Mouse (Mus musculus) thymus, postnatal 14 days (tissue): ENCODE measurements at regions not wholly inside any gene's neighbourhood (a gene's known extent, or its start where the extent isn't known, plus 50 kb on each side); places are given as distances from the start of the nearest gene placed in this dataset.

Experiments used
- DNase-seq: peaks from one replicate; pipeline ENCODE4 v3.0.0; 2021

DNA sequence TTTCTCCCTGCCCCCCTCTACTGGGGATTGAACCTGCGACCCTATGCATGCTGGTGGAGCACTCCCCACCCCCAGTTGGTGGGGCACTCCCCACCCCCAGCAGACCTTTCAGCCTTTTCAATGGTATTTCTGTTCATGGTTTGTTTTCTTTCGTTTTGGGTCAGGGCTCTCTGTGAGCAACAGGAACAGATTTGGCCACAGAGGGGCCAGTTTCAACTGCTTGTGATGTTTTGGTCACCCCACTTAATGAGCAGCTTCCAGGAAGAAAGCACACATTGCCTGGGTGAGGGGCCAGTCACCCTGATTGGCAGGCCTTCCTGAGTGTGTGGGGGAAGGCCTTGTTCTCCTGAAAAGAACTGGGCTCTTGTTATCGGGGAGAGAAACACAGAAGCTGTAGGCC lies 71.5 kb upstream of the Sulf2 start:
- no peak for DNase-seq

DNA sequence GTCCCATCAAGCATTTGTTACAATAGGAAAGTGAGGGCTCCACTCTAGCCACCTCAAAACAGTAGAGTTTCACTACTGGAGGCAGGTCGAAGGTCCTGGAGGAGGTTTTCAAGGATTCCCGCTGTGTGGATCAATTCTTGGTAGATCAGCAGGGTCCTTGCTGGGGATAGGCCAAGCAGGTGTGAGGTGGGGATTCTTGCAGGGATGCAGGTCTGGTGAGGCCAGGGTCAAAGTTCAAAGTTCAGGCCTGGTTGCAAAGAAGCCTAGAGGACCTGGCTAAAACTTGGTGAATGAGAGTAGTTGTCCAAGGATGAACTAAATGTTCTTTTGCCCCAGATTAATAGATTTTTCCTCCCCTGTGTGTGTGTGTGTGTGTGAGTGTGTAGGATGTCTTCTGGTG lies 70.9 kb upstream of the Sulf2 start:
- no peak for DNase-seq

DNA sequence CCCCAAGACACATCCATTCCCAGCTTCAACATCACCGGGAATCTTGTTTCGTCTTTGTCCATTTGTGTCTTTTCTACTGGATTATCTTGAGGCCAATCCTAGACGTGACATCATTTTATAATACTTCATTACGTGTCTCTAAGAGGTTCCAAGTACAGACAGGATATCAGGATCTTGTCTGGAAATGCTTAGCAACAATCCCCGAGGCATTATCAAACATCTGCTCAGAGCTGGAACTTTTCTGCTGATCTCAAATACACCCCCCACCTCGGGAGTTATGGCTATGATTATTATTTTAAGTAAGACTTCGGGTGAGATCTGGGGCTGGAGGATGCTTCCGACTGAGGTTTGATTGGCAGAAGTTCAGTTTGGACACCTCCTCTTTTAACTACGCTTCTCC lies 69.9 kb upstream of the Sulf2 start:
- DNase-seq = no peak

DNA sequence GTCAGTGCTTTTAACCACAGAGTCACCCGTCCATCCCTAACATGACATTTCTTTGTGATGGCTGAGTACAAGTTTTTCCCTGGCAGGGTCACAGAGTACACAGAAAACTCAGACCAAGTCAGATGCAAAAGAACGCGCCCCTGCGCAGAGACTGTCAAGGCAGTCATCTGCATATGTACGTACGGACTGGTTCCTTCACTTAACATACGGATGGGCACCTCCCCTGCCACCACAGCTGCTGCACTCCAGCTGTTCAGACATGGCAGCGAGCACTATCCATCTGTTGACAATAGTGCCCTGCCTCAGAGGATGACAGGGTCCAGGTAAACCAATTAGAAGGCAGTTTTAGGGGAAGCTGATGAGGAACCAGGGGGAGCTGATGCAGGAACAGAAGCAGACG lies 63.3 kb upstream of the Sulf2 start:
- DNase-seq = no peak

DNA sequence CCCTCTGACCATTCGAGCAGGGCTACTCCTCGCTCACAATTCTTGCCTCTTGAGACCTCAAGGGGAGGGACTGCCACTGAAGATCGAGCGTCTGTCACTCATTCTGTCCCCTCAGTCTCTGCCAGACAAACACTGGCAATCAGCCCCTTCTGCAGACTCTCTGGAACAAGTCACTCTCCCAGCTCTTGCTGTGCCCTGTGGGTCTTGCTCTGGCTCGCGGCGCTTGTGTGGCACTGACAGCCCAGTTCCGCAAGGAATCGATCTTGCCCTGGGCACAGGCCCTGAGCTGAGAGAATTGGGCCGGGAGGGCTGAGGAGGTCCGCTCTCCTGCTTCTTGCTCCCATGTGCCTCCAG lies 61.0 kb upstream of the Sulf2 start:
- no peak for DNase-seq

DNA sequence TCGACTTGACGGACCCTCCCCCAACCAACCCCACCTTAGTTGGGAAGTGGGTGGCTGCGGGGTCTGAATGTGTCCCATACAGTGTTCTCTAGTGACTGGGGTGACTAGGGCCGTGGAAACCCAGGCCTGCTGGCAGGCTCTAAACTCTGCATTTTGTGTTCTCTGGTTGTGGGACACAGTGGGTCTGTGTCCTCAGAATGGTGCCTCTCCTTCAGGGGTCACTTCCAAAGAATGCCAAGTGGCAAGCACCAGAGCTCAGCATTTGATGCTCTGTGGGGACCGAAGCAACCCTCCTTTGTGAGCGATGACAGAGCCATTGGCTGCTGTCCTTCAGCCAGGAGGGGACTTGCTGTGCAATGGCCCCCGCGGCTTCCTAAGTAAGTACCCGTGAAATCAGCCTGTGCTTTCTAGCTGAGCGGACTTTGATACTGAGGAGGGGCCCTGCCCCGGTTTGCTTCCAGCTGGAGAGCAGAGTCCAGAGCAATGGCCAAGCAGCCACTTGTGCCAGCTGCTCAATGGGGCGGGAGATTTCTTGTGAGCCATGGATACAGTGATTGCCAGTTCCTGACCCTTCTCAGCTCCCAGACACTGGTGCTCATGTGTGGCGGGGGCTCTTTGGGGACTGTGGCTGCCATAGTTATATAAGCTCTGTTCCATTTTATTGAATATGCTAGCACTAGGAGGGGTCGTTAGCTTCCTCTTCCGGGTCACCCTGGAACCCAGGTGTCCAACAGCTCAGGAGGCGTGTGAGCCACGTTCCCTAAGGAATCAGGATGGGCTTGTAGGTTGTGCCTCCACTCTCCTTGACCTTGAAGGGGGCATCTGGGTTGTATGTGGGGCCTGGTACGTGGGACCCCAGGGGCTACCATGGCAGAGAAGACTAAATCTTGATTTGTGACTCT lies 60.4 kb upstream of the Sulf2 start:
- no peak for DNase-seq

DNA sequence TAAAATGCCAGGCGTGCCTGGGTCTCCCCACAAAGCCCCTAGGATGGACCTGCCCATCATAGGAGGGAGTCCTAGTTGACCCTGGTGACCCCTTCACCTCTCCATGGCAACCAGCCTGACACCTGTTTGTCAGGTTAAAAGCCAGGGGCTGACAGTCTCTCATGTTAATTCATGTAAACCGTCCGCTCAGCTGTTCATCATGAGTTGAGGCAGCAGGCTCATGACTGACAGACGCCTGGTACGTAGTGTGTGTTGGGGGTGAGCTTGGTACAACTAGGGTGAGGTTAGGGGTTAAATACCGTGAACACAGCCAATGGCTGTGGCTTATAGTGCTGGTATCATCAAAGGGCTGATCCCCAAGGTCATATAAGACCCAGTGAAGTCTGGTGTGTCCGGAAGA lies 59.7 kb upstream of the Sulf2 start:
- no peak for DNase-seq

DNA sequence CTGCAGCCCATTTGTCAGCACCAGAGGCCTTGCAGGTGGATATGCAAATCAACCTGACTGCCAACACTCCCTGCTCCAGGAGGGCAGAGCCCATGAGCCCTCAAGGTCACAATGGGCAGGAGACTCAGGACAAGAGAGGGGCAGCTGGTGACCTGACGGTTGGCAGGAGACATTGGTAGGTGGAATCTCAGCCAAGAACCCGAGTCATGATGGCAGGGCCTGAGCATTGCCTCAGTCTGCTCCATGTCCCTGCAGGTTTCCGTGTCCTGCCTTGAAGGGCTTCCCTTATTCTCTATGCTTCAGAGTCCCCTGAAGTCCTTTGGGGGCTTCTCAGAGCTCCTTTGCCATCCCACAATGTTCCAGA lies 51.7 kb upstream of the Sulf2 start:
- DNase-seq = no peak

DNA sequence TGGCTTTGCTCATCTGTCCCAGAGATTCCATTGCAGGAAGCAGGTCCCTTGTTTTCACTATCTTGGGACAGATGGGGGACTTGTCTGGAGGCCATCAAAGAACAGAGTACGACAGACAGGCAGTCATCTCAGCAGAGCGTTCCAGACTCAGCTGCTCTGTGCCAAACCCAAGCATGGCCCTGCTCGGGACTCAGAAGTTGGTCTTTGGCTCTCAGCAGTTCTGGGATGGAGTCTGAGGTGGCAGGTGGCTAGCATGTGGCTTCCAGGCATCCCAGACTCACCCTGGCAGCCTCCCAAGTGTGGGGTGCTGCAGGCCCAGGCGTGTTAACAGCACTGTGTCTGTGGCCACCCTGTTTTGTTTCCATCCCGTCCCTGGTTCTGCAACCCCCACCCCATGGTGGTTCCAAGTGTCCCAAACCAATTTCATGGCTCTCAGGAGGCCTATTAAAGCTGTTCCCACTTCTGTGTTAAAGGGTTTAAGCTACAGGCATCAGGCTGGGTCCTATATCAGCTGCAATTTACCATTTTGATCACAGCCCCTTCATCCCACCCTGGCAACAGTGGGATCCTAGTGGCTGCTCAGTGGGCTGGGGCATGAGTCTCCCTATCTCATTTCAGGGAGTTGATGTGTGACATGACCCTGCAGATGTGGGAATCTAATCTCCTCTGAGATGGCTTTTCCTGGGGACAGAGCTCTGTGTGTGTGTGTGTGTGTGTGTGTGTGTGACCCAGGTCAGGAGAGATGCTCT lies 51.1 kb upstream of the Sulf2 start:
- no peak for DNase-seq
